Mouse (Mus musculus) E14TG2a.4 (cell line): Measurements from ENCODE around the gene Mrps18a.

Experiments
- CTCF ChIP-seq: conservative IDR thresholded peaks from 2 replicates; pipeline ENCODE4 v1.5.1; 2014; ENCODE audit warnings: low read length
- POU5F1 ChIP-seq: IDR thresholded peaks from 2 replicates; pipeline ENCODE4 v1.6.1; 2014; ENCODE audit warnings: low read length, borderline replicate concordance

- peak; percentile 34 for TF ChIP-seq CTCF
- TF ChIP-seq POU5F1, result no peak
Observed at GRCm38 (mm10) chr17:46160090-46160662, 49.4 kb downstream of the Mrps18a start.
